Mouse (Mus musculus) colon, adult 2 months (tissue): ENCODE measurements around the gene Mmel1. TPM values are rescaled to one million over a fixed set of nuclear protein-coding genes. Genes with fewer than 3 reads are reported as not detected.

Source experiments
- polyA plus RNA-seq: library from polyadenylated mRNA; depleted of rRNA; stranded (reverse); fragments of >200 nt; gene quantifications from 2 replicates; pipeline ENCODE4 v1.2.3, GENCODE M21; 2012; rRNA removed

The Mmel1 gene
- 0.23 TPM in 1 of 2 replicates, not detected in the other for polyA plus RNA-seq

DNA sequence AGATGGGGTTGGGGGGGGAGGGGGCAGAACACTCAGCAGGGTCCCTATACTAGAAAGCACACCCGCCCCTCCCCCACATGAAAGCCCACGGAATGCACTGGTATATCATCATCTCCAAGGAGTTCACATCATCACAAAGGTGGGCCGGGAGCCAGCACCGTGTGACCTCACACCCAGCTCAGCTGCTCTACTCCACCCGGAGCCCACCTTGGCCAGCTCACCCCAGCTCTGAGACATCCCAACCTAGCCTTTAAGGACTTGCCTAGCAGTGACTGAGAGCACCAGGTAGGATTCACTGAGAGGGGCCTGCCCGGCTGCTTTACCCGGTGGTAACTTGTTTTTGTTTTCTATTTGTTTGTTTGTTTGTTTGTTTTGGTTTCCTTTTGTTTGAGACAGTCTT is at the start of gene Mmel1:
Gene Mmel1 (plus strand): TSS at position 146 of the 400 bp plus-strand sequence.

DNA sequence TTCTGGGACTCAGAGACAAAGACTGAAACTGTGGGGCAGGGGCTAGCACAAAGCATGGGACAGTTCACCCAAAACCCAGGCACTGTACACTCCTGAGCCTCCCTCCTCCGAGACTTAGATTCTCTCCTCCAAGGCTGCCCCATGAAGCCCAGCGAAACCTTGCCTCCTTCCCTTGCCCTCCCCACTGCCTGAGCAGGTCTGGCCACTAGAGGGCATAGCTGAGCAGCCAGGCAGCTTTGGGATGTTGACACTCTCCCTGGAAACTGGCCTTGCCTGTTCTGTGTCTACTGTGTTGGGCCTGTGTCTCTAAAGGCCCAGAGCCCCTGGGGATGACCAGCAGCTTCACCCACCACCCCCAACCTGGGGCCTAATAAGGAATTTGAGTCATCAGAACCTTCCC is 32.2 kb upstream of the Mmel1 start, which contains the start of gene Ttc34:
Gene Ttc34 (plus strand): TSS at position 290 of the 400 bp plus-strand sequence.

DNA sequence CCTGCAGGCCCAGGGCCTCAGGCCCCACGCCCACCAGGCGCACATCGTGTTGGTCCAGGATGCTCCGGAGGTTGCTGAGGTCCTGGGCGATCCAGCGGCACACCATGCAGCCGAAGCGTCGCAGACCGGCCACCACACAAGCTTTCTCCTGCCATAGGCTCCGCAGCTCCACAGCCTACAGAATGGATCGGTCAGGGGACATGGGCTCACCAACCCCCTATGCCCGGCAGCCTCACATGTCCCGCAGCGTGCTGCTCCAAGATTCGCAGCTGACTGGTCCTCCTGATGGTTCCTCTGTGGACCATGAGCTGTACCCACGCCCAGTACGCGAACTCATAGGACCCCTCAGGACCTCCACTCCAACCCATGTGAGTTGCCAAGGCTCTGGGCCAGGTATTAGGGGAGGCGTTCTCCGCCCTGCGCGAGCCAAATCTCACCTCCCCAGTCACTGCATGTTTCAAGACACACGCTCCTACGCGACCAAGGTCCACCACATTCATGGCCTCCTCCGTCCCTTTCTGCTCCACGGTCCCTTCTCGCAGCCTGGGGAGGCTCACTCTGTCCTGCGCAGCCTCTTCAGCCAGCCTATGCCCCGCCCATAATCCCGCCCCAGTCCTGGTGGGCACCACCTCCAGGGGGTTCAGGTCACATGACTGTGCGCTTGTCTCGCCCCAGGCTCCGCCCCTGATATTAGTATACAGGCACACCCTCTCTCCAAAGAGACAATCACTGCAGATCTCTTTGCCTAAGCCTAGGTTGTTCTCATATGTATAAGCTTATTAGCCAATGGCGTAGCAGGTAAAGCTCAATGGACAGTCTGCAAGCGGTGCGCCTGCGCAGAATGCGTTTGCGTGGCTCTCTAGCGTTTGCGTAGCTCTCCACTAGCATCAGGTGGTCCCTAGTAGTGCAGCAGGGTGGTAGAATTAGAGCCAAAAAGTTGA is 29.4 kb downstream of the Mmel1 start, which contains the start of gene Fam213b:
Gene Fam213b (minus strand): TSS at position 630 of the 941 bp plus-strand sequence.

DNA sequence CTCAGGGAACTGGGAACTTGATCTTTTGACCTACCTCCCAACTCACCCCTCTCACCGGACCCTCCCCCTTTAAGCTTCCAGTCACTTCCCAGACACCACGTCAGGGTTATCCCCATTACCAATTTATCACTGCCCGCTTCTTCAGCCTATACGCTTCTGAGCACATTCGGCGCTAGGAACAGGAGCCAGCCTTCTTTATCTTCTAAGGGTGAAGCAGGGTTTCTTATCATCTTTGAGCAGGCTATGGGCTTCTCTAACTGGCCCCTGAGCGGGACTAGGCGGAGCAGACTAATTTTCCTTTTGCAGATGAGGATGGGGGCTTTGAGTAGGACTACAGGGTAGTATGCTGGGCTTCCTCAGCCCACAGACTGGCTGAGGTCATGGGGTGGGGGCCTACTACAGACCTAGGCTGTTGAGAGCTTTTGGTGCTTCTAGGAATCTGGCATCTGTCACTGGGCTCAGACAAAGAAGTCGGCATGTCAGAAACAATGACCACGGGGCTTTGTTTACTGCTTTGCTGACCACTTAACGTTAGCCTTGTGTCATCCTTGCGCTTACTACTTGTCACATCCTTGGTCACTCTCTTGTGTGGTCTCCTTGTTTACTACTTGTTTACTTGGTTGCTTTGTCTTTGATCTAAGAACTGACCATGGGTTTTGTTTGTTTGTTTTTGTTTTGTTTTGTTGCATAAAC is 59.2 kb downstream of the Mmel1 start, which contains the start of gene Tnfrsf14:
Gene Tnfrsf14 (minus strand): TSS at position 169 of the 693 bp plus-strand sequence.

Other genes starting within 250 kb of the Mmel1 start
- 7.6 and 11.9 TPM in 2 replicates for gene Prdm16, start 232.7 kb upstream of the Mmel1 start, polyA plus RNA-seq
- gene Actrt2, start 201.7 kb upstream of the Mmel1 start, polyA plus RNA-seq, result not detected in 2 replicates
- gene Ttc34, start 32.1 kb upstream of the Mmel1 start, polyA plus RNA-seq, result 0.14 and 0.19 TPM in 2 replicates
- 13.5 and 17.0 TPM in 2 replicates for gene Fam213b, start 29.6 kb downstream of the Mmel1 start, polyA plus RNA-seq
- gene Tnfrsf14, start 59.0 kb downstream of the Mmel1 start, polyA plus RNA-seq, result 57.2 and 61.1 TPM in 2 replicates
- gene Hes5, start 91.3 kb downstream of the Mmel1 start, polyA plus RNA-seq, result 0.17 and 0.54 TPM in 2 replicates
- gene Pank4, start 94.5 kb downstream of the Mmel1 start, polyA plus RNA-seq, result 30.0 and 40.2 TPM in 2 replicates
- gene Plch2, start 187.2 kb downstream of the Mmel1 start, polyA plus RNA-seq, result 107 and 113 TPM in 2 replicates
- gene Pex10, start 197.4 kb downstream of the Mmel1 start, polyA plus RNA-seq, result 16.7 and 24.8 TPM in 2 replicates
- 91.5 and 122 TPM in 2 replicates for gene Rer1, start 216.8 kb downstream of the Mmel1 start, polyA plus RNA-seq
- 5.7 and 6.6 TPM in 2 replicates for gene Morn1, start 217.0 kb downstream of the Mmel1 start, polyA plus RNA-seq